Mouse (Mus musculus) liver, embryonic 11.5 days (tissue): ENCODE measurements around the gene Cd34. TPM values are rescaled to one million over a fixed set of nuclear protein-coding genes. Genes with fewer than 3 reads are reported as not detected.

Experiments used
- polyA plus RNA-seq: library from polyadenylated mRNA; unstranded; fragments of >200 nt; fragmentation: Nextera tagmentation; extraction: Ambion mirVana; gene quantifications from 2 replicates; pipeline ENCODE4 v1.2.1, GENCODE M21; 2014

The Cd34 gene
- polyA plus RNA-seq, 1 experiment from 2014 or later: 35.8 TPM

Other genes with a start within 250 kb of the Cd34 start
- gene Cd46, start 153.4 kb downstream of the Cd34 start, polyA plus RNA-seq: 0.65 and 0.82 TPM in 2 replicates
- 72.4 and 81.8 TPM in 2 replicates for gene Cr1l, start 192.8 kb downstream of the Cd34 start, polyA plus RNA-seq
- gene Cr2, start 237.9 kb downstream of the Cd34 start, polyA plus RNA-seq: 0.18 and 0.27 TPM in 2 replicates